Mouse (Mus musculus) layer of hippocampus, postnatal 36 days (tissue): ENCODE measurements at regions not wholly inside any gene's neighbourhood (a gene's known extent, or its start where the extent isn't known, plus 50 kb on each side); places are given as distances from the start of the nearest gene placed in this dataset.
A peak's percentile ranks its signal among the peaks of the same experiment; 100 is the strongest.
"Not testable (repeated sequence)": the region's sequence is repeated elsewhere in the genome, so short reads cannot be mapped to it uniquely, and the experiment has no call there.

Source experiments
- DNase-seq, 2 experiments: peaks; one replicate each; pipeline ENCODE4 v3.0.0; 2022

DNA sequence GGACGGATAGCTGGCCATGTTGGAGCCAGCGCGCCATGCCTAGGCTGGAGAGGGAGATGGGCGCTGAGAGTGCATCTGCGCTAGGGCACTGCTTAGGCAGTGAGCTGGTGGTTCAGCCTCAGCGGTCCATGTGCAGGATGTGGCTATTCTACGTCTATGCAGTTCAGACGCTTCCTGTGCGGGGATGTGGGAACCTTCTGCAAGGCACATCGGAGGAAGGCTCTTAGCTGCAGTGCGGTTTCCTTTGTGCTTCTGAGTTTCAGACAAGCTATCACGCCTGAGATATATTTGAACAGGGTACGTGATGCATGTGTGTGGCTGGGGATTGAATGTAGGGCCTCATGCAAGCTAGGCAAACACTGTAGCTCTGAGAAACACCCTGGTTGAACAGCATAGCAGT is 54.4 kb upstream of the Lrpprc start:
- no peak for DNase-seq

DNA sequence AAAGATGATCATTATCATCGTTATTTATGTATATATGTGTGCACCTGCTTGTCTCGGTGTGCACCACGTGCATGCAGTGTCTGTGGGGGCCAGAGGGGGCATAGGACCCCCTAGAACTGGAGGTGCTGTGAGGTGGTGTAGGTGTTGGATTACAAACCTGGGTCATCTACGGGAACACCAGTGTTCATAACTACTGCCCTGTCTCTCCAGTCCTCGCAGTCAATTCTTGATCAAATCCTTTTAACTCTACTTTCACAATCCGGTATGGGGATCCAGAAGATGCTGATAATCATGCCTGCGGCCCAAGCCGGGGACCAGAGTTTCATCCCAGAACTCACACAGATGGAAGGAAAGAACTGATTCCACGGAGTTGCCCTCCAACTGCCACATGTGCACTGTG is 55.6 kb upstream of the Lrpprc start:
- DNase-seq: no peak

DNA sequence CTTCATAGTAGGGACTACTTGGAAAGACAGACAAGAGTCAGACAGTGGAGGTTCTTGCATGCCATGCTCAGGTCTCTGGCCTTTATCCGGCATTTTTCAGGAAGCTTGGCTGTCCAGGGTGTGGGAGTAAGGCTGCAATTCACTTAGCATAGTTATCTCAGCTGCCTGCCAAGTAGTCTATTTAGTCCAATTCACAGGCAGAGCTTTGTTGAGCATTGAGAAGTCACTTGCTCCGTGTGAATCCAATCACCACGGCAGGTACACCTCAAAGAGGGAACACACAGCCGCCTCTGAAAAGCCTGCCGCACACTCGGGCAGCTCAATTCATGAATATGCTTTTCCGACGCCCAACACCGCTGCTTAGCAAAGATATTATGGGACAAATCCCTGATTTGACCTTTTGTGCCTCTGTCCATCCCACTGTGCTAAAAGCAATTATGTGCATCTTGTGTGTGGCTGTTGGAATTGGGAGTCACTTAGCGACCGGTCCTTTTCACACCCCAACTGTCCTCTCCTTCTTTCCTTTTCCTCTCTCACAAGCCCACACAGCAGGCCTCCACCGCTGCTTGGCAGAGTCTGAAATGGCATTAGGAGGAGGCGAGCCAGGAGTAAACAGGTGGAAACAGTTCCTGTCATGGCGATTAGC is 57.9 kb upstream of the Lrpprc start:
- no peak for DNase-seq

DNA sequence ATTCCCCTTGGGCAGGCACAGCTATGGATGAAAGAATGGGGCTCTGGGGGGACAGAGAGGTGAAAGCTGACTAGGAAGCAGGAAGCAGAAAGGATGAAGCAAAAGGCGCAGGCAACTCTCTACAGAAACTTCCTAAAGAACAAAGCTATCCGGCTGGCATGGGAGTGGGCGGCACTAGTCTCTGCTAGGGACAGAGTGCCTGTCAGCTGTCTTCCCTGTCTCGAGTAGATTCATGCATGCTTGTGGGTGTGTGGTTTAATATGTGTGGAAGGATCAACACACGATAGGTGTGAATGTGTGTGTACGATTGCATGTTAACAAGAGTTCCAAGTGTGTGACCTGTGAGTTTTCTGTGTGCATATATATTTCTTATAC is 58.4 kb upstream of the Lrpprc start:
- DNase-seq: no peak

DNA sequence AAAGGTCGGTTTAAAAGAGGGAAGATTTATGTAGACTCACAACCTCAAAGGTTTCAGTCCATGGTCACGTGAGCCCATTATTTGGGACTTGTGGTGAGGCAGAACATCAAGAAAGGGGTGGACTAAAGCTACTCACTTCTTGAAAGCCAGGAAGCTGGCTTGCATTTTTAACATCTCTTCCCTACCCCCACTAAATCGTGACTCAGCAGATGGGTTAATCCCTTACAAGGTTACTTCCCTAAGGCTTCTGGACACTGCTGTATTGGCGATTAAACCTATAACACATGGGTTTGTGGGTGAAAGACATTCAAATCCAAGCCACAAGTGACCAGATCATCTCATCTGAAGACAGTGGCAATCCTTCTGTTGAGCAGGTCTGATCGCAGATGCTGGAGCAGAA is 59.9 kb upstream of the Lrpprc start:
- DNase-seq: no peak

DNA sequence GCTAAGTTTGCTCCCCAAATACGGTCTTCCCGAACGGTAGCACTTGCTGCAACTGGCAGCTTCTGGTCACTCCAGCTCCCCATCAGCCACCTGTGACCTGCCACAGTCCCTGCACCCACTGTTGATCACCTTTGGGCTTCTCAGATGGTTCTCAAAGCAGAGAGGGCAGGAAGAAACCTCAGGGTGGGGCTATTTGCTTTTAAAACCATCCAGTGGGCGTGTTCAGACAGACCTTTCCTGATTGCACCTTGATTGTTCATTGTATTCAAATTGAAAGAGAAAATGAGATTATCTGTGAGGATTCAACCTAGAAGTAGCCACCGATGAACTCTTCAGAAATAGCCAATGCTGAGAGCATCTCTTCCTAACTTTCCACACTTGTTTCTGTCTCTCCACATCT is 60.3 kb upstream of the Lrpprc start:
- no peak for DNase-seq

DNA sequence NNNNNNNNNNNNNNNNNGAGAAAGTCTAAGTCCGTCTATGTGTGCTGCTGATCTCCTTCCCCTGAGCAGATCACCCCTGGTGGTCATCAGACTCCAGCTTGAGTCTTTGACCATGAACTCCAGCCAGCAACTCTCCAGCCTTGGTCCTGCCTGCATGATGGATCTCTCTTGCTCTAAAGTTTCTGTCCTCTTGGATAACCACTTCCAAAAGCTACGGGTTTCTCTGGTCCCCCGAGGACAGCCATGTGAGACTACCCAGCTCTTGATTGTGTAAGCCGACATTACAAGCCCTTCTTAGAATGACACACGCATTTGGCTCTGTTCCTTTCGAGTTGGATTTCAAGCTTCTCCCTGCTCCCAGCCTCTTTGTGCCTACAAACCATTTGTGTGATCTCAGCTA is 66.4 kb upstream of the Lrpprc start:
- no peak for DNase-seq

DNA sequence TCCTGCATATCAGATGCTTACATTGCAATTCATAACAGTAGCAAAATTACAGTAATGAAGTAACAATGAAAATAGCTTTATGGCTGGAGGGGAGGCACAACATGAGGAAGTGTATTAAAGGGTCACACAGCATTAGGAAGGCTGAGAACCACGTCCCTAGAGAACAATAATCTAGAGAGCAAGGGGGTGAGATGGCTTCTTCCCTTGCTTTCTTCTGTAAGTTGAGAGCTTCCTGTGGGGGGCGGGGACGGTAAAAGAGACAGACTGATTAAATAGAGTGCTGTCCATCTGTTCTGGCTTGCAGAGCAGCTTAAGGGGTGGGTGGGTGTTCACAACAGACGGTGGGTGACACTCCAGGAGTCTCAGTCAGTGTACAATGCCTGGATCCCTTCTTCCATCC is 68.2 kb upstream of the Lrpprc start:
- no peak for DNase-seq

DNA sequence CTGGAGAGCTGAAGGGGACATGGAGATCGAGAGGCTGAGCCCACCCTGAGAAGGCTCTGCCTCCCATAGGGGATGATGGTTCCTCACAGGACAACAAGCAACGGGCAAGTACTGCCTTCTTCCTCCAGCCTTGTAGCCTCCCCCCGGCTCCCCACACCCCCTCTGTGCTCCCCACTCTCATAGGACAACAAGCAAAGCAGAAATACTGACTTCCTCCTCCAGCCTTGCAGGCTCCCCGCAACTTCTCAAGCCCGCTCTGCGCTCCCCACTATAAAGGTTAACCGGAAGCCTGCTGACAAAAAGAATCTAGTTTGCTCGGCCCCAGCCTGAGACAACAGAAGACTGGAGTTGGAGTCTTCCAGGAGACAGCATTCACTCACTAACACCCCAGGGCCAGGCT is 69.3 kb upstream of the Lrpprc start:
- no peak for DNase-seq

DNA sequence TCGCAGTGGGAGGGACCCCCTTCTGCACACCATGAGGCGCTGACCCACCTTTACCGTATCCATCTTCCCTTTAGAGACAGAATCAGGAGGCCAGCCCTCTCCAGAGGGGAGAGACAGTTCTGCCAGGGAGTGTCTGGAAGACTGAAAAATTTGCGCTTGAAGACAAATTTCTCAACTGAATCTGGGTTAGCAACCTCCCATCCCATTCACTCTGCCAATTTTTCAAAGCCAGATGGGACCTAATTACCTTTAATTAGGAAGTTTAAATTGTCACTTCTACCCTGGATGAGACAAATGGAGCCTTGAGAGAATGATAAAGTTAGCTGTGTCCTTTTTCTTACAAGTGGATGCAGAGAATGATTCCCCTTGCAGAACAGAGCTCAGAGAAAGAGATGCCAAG is 70.2 kb upstream of the Lrpprc start:
- DNase-seq: no peak

DNA sequence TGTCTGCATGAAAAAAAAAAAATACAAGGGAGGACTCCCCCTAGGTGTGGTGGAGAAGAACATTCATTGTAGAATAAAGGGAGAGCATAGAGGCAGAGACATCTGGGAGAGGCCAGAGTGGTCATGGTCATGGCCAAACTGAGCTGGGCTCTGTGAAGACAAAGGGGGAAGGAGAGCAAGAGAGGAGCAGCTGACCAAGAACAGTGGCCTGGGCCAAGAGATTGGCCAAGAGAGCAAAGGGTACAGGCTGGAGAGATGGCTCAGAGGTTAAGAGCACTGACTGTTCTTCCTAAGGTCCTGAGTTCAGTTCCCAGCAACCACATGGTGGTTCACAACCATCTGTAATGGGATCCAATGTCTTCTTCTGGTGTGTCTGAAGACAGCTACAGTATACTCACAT is 73.6 kb upstream of the Lrpprc start:
- DNase-seq: not testable (repeated sequence)

DNA sequence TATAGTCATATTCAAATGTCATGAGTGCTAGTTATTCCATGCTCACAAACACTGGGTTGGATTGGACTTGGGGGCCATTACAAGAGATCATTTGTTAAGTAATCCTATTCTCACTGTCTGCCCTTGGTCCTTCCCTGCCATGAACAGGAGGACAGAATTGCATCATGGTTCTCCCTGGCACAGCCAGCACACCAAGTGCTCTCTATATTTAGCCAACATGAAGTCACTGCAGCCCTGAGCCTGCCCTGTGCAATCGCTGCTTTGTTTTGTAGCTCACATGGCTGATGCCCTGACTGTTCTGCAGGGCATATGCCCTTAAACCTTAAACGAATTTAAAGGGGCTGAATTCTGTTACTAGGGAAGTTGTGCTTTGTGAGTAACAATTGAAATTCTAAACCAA is 74.6 kb upstream of the Lrpprc start:
- DNase-seq: peak; percentile 27 to 32

DNA sequence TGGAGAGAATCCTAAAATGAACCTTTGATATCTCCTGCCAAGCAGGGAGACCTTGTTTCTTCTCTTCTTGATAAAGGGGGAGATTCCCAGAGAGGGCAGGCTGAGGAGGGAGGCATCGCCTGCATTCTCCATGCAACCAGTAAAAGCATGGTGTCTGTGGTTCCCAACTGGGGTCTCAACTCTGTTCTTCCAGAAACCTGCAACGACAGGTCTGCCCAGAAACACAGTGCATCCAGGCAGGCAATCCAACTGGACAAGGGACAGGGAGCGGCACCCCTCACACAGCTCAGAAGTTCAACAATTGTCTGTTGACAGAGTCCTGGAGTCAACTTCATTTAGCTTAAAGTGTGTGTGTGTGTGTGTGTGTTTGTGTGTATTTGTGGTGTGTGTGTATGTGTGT is 75.0 kb upstream of the Lrpprc start:
- DNase-seq: no peak

DNA sequence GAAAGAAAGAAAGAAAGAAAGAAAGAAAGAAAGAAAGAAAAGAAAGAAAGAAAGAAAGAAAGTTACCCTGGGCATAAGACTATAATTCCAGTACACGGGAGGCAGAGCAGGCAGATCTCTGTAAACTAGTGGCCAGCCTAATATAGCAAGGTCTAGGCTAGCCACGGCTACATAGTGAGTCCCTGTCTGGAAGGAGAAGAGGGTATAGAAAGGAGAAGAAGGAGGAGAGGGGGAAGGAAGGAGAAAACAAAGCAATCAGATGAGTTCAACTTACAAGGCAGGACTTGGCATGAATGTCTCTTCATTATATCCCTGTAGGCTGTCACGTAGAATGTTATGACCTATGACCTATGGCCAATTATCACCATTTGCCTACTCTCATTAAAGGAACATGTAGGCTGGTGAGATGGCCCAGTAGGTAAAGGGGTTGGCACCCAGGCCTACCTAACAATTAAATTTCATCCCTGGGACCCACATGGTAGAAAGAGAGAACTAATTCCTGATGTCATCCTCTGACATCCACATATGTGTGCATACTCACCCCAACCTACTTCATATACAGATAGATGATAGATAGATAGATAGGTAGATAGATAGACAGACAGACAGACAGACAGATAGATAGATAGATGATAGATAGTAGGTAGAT is 78.6 kb upstream of the Lrpprc start:
- no peak for DNase-seq

DNA sequence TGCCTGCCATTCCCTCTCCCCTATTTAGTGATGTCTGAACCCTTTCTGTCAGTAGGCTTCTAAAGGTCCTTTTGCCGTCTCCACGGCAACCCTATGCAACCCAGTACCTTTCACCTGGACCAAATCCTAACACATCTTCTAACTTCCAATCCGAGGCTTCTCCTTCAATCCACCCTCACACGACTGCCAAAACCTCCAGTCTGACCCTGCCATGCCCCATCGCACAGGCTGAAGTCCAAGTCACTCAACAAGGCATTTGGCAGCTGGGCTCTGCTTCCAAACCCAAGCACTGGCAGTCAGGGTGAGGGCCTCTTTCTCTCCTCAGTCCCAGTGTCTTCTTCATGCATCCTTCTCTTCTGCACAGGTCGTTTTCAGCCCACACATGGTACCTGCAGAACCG is 83.0 kb upstream of the Lrpprc start:
- DNase-seq: no peak

DNA sequence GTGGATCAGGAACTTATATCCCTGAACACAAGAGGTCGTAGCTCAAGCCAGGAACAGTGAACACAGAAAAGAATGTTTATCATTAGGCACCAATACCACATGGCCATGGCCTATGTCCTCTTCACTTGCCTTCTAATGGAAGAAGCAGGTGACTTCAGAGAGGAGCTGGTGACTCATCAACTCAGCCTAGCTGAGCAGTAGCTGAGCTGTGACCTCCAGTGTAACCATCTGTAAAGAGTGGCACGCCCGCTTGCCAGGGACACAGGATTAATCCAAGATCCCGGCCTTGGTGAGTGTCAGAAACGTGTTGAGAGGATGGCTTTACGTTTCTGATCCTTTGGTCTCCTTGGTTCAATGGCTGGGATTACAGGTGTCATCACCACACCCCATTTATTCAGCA is 82.0 kb upstream of the Ppm1b start:
- DNase-seq: no peak

DNA sequence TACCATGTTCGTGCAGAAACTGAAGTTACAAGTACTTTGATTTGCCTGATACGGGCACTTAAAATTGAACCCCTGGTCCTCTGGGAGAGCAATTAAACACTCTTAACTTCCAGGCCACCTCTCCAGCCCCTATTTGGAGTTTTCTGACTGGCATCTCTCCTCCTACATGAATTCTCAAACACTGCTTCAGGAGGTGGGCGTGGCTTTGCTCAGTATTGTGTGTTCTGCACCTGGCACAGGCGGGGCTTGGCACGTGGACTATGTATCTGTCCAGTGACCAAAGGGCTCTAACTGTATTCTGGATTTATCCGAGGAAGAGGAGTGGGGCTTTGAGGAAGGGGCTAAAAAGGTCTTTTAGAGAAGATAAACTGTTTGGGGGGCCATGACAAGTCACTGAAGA is 81.5 kb upstream of the Ppm1b start:
- no peak for DNase-seq

DNA sequence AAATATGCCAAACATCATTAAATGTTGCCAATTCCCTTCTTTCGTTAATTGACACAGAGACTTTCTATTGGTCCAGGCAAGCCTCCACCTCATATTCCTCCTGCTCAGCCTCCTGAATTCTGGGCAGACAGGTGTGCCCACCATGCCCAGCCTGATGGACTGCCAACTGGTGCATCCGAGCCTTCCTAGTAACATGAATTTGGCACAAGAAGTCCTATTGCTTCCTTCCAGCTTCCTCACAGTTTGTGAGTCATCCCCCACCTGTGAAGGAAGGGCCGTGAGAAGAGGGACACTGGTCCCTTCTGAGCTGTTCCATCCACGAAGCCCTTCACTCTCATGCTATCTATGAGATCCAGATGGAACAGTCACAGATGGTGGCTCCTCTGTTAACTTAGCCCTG is 80.5 kb upstream of the Ppm1b start:
- no peak for DNase-seq

DNA sequence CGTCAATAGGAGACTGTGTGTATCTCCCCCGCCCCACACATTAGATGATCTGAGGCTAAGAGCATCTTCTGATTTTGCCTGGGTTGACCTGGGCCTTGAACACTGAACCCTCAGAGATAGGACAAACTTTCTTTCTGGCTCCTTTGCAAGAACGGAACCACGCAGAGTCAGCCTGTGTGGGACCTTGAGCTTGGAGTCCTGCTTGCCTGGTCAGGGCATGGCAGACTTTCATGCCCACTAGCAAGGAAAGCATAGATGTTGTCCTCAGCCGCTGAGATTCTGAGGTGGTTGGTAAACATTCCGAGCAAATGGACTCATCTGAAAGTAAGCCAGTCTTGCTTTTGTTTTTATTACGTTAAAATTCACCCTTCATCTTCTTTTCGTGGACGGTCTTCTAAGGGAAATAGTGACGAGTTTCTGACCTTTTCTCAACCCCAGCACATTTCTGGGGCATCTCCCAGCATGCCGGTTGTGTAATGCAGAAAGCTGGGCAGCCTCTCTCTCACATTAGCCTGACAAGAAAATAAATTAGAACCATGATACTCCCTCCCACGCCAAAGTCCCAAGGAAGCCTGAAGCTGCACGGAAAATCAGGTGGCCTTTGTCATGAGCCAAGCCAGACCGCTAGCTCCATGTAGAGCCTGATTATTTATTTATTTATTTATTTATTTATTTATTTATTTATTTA is 79.2 kb upstream of the Ppm1b start:
- no peak for DNase-seq

DNA sequence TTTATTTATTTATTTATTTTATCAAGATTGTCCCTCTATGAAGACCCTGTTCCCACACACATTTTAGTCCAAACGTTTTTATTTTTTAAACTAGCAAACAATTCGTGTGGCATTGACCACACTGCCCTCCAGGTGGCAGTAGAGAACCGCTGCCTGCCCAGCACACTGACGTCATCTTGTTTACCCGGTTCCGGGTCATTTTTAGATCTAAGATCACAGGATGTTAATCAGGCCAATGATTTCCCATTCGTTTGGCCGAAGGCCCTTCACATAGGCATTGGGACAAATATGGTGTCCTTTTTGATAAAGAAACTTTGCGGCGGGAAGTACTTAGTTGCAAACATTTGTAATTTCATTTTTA is 78.7 kb upstream of the Ppm1b start:
- peak; percentile 61 to 70 for DNase-seq

DNA sequence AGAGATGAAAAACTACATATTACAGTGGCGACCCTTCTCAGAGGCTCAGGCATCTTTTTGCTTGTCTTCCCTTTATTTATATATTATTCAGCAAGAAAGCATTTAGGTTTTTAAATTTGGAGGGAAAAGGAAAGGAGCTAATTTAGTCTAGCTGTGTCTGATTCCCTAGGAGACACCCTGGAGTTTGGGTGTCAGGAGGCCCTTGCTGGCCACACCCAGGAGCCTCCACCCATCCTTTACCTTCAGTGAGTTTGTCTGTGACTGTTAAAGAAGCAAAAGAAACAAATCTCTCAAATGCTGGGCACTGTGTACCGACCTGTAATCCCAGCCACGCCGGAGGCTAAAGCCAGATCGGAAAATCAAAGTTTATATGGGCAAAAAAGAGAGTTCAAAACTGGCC is 78.2 kb upstream of the Ppm1b start:
- DNase-seq: no peak

DNA sequence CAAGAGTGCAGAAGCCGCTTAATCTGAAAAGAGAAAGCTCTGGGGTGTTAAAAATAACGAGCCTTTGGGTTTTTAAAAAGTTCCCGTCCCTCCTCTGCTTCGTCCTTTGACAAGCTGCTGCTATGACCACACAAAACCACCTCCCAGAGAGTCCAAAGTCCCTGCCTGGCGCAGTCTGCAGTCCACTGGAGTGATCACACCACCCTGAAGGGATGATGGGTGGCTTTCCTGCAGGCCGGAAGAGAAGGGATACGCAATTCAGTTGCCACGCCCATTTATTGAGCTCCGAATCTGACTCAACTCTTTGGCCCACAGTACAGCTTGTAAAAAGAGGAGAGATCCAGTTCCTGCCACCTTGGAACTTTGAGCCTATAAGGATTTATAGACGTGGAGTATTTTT is 77.4 kb upstream of the Ppm1b start:
- DNase-seq: no peak

DNA sequence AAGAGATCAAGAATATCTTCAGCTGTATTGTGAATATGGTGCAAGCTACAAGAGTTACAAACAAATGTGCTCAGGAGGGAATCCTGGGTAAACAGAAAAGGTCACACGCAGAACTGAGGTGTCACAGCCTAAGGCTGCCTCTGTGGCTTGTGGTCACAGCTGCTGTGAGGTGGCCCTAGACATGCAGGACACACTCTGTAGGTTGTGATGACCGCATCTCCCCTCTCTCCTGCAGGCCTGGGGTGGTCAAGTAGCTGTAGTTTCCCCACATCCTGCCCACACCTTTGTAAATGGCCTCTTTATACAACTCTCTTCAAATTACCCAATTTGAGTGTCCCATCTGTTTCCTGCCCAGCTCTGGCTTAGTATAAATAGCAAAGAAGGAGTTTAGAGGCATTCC is 75.6 kb upstream of the Ppm1b start:
- DNase-seq: no peak

DNA sequence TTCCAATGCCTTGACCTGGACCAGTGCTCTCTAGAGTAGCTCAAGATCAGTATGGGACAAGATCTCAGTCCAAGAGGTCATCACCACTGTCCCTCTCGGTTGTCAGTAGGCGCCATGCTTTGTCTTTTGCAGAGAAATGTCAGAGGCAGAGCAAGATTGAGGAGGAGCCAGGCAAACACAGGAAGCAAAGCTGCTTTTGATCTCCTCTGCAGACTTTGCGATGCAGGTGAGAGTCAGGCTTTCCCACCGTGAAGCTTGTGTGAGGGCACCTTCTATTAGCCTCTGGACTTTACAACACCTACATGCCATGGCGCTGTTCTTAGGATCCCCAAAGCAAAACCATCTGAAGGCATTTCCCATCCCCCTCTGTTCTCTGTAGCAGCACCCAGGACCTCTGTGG is 68.0 kb upstream of the Ppm1b start:
- DNase-seq: no peak
